Mouse (Mus musculus) heart, postnatal 36 days (tissue): ENCODE measurements around the gene Kat7. TPM values are rescaled to one million over a fixed set of nuclear protein-coding genes. Genes with fewer than 3 reads are reported as not detected.

Experiments used
- DNase-seq, 2 experiments: peaks; one replicate each; pipeline ENCODE4 v3.0.0; 2021 to 2022
- intact Hi-C: fragments of 180-260 bp; cut with DNase I; formaldehyde crosslinking; loops from one replicate; pipeline ENCODE4 v1.15.1; 2025
- total RNA-seq, 2 experiments: library from RNA; stranded (reverse); gene quantifications; 2 replicates each; pipeline ENCODE4 v1.2.3; 2021

Kat7 gene
- total RNA-seq, 2 experiments from 2014 or later, result 27.5 to 32.3 TPM

GRCm38 (mm10) chr11:95247065-95247464 is 63.0 kb downstream of the Kat7 start:
- DNase-seq, result no peak
- intact Hi-C loops, result no loop called here

- intact Hi-C loops, result no loop called here
These were observed 64.6 kb downstream of the Kat7 start for GRCm38 (mm10) chr11:95245456-95245855.

GRCm38 (mm10) chr11:95242653-95243052 is 67.4 kb downstream of the Kat7 start:
- intact Hi-C loops, result no loop called here
- DNase-seq, result no peak

More at GRCm38 (mm10) chr11:95245456-95245855, 64.6 kb downstream of the Kat7 start:
- DNase-seq, result no peak

GRCm38 (mm10) chr11:95238477-95238876 is 71.6 kb downstream of the Kat7 start:
- DNase-seq, result no peak
- intact Hi-C loops, result no loop called here

- intact Hi-C loops, result loop anchor here (1.0 to 5.0 kb wide), 2 partner anchors 115 to 185 kb away; no protein-coding TSS in a partner anchor
- DNase-seq, result no peak
These were observed 77.7 kb downstream of the Kat7 start for GRCm38 (mm10) chr11:95232329-95232696.

GRCm38 (mm10) chr11:95231688-95232328 is 78.2 kb downstream of the Kat7 start:
- intact Hi-C loops, result loop anchor here (1.0 to 5.0 kb wide), 2 partner anchors 115 to 185 kb away; no protein-coding TSS in a partner anchor
- peak; percentile 72 to 79 for DNase-seq

- intact Hi-C loops, result no loop called here
- no peak for DNase-seq
These were observed 82.6 kb downstream of the Kat7 start for GRCm38 (mm10) chr11:95227467-95227866.

GRCm38 (mm10) chr11:95225448-95225847 is 84.6 kb downstream of the Kat7 start:
- DNase-seq, result no peak
- intact Hi-C loops, result no loop called here

Other genes with a start within 250 kb of the Kat7 start
- 10 to 100 TPM; 11.2 to 11.4 TPM for gene Itga3, start 233.4 kb downstream of the Kat7 start, total RNA-seq
- gene Dlx3, start 190.1 kb downstream of the Kat7 start, total RNA-seq, result not detected
- not detected for gene Dlx4, start 164.0 kb downstream of the Kat7 start, total RNA-seq
- gene Tac4, start 48.7 kb downstream of the Kat7 start, total RNA-seq, result not detected
- gene Fam117a, start 26.8 kb upstream of the Kat7 start, total RNA-seq, result 10 to 100 TPM in 1 of 2 experiments, 1 to 10 TPM in 1; 7.0 to 10.3 TPM
- gene Slc35b1, start 74.4 kb upstream of the Kat7 start, total RNA-seq, result 10 to 100 TPM; 35.7 to 37.6 TPM
- 100 to 1,000 TPM; 175 to 193 TPM for gene Spop, start 103.8 kb upstream of the Kat7 start, total RNA-seq
- gene Nxph3, start 204.3 kb upstream of the Kat7 start, total RNA-seq, result under 1 TPM; 0.64 to 0.68 TPM